Mouse (Mus musculus) midbrain, postnatal 0 days (tissue): ENCODE data around the gene Dzank1. TPM values are rescaled to one million over a fixed set of nuclear protein-coding genes. Genes with fewer than 3 reads are reported as not detected.
A peak's percentile ranks its signal among the peaks of the same experiment; 100 is the strongest.

Experiments
- ATAC-seq: fragments of 200-750 bp; cut with Nextera tagmentation; 2 replicates; pipeline ENCODE4 v1.8.0; 2017; ENCODE audit warnings: moderate number of reproducible peaks, mild to moderate bottlenecking, moderate TSS enrichment, moderate library complexity; ENCODE audit not compliant: low FRiP score
- DNase-seq: peaks from one replicate; pipeline ENCODE4 v3.0.0-alpha.2; 2015; ENCODE audit warnings: low spot score
- H3K27ac ChIP-seq: fragments of 300-500 bp; sonication (generic); 2 replicates; pipeline ENCODE4 v1.5.1; 2014; ENCODE audit warnings: low read depth, mild to moderate bottlenecking, low read length, mixed read lengths
- H3K27me3 ChIP-seq: fragments of 300-500 bp; sonication (generic); 2 replicates; pipeline ENCODE4 v1.6.1; 2014; ENCODE audit warnings: low read length, control low read depth, mixed read lengths; ENCODE audit not compliant: insufficient read depth
- H3K36me3 ChIP-seq: fragments of 300-500 bp; sonication (generic); 2 replicates; pipeline ENCODE4 v1.6.1; 2014; ENCODE audit warnings: low read length, control low read depth, mixed read lengths; ENCODE audit not compliant: insufficient read depth
- H3K4me1 ChIP-seq: fragments of 300-500 bp; sonication (generic); 2 replicates; pipeline ENCODE4 v1.6.1; 2014; ENCODE audit warnings: mild to moderate bottlenecking, control low read depth, antibody characterized with exemption, low read length, mixed read lengths; ENCODE audit not compliant: insufficient read depth
- H3K4me2 ChIP-seq: fragments of 300-500 bp; sonication (generic); 2 replicates; pipeline ENCODE4 v1.6.1; 2014; ENCODE audit warnings: low read depth, mild to moderate bottlenecking, low read length, mixed read lengths; ENCODE audit not compliant: poor library complexity, severe bottlenecking
- H3K4me3 ChIP-seq: fragments of 300-500 bp; sonication (generic); 2 replicates; pipeline ENCODE4 v1.5.1; 2014; ENCODE audit warnings: low read depth, mild to moderate bottlenecking, low read length, moderate library complexity
- H3K9ac ChIP-seq: fragments of 300-500 bp; sonication (generic); replicated peaks from 2 replicates; pipeline ENCODE4 v1.6.1; 2014; ENCODE audit warnings: mild to moderate bottlenecking, low read length, moderate library complexity, mixed read lengths; ENCODE audit not compliant: poor library complexity, severe bottlenecking
- H3K9me3 ChIP-seq: fragments of 300-500 bp; sonication (generic); 2 replicates; pipeline ENCODE4 v1.6.1; 2016; ENCODE audit warnings: low read length, control low read depth
- CTCF ChIP-seq: IDR thresholded peaks from 2 replicates; pipeline ENCODE4 v1.5.1; 2016; ENCODE audit warnings: antibody characterized with exemption, mild to moderate bottlenecking
- WGBS: fragments of 180-500 bp; shearing (Covaris S2); extraction: QIAGEN DNeasy Blood & Tissue Kit; methylation state at CpG from one replicate; pipeline ENCODE4 v1.1.7; 2014; 5-methylcytosine and 5-hydroxymethylcytosine counted together
- polyA plus RNA-seq: library from polyadenylated mRNA; unstranded; fragments of >200 nt; fragmentation: Nextera tagmentation; extraction: Ambion mirVana; gene quantifications from 2 replicates; pipeline ENCODE4 v1.2.1, GENCODE M21; 2015
- total RNA-seq: library from RNA; depleted of rRNA; stranded (reverse); fragments of >200 nt; gene quantifications from 2 replicates; pipeline ENCODE4 v1.2.3, GENCODE M21; 2014

Gene Dzank1
- total and polyA plus RNA-seq, 2 experiments from 2014 or later: 22.9 to 31.0 TPM

GRCm38 (mm10) chr2:144465876-144466575 is 61.2 kb downstream of the Dzank1 start:
- no peak for TF ChIP-seq CTCF
- DNase-seq (no peak), ATAC-seq (no peak)
- Histone ChIP-seq H3K9me3 (no peaks in the 10 kb centered on the region), H3K27me3 (no peaks in the 10 kb centered on the region), H3K4me2 (no peak overlapping the region), H3K27ac (no peak overlapping the region), H3K4me1 (no peaks in the 10 kb centered on the region), H3K4me3 (no peak overlapping the region), H3K36me3 (peaks cover 7% of the 10 kb centered on the region; the same call in 1 of the 2 replicates), H3K9ac (no peak overlapping the region)
- WGBS: 83% methylated on average over 14 of the region's 14 CpGs

- TF ChIP-seq CTCF: no peak
- Histone ChIP-seq H3K4me1 (no peaks in the 10 kb centered on the region), H3K36me3 (0 out of 2 replicates have a peak, but pooled peaks cover 6% of the 10 kb centered on the region), H3K9ac (no peak overlapping the region), H3K4me2 (no peak overlapping the region), H3K4me3 (no peak overlapping the region), H3K27me3 (no peaks in the 10 kb centered on the region), H3K27ac (no peak overlapping the region), H3K9me3 (no peaks in the 10 kb centered on the region)
- ATAC-seq: no peak
- 72% methylated on average over 9 of the region's 9 CpGs for WGBS
- DNase-seq: peak; percentile 10
Observed at GRCm38 (mm10) chr2:144464799-144465760, 62.1 kb downstream of the Dzank1 start.

GRCm38 (mm10) chr2:144464182-144464581 is 63.0 kb downstream of the Dzank1 start:
- H3K9me3 ChIP-seq: no peaks in the 10 kb centered on the region
- no peak overlapping the region for H3K4me2 ChIP-seq
- no peak overlapping the region for H3K4me3 ChIP-seq
- no peak overlapping the region for H3K27ac ChIP-seq
- H3K9ac ChIP-seq: no peak overlapping the region
- H3K4me1 ChIP-seq: no peaks in the 10 kb centered on the region
- H3K27me3 ChIP-seq: no peaks in the 10 kb centered on the region
- no peak for DNase-seq
- no peak for ATAC-seq
- 0 out of 2 replicates have a peak, but pooled peaks cover 6% of the 10 kb centered on the region for H3K36me3 ChIP-seq
- 69% methylated on average over 7 of the region's 7 CpGs for WGBS
- TF ChIP-seq CTCF: no peak

- 0 out of 2 replicates have a peak, but pooled peaks have one; percentile 11 for TF ChIP-seq CTCF
- no peaks in the 10 kb centered on the region for H3K9me3 ChIP-seq
- H3K4me2 ChIP-seq: peak overlapping the region; percentile 55
- peak overlapping the region; percentile 57 for H3K9ac ChIP-seq
- peaks cover 12% of the 10 kb centered on the region; the same call in 1 of the 2 replicates for H3K27me3 ChIP-seq
- ATAC-seq (peak; percentile 96), DNase-seq (peak; percentile 89)
- H3K36me3 ChIP-seq: no peaks in the 10 kb centered on the region
- WGBS: 7% methylated on average over 25 of the region's 25 CpGs
- H3K4me3 ChIP-seq: peak overlapping the region; percentile 50
- H3K27ac ChIP-seq: peak overlapping the region; percentile 48
- 0 out of 2 replicates have a peak, but pooled peaks cover 3% of the 10 kb centered on the region for H3K4me1 ChIP-seq
Observed at GRCm38 (mm10) chr2:144458975-144459754, 68.0 kb downstream of the Dzank1 start.

- Histone ChIP-seq H3K4me3 (peak overlapping the region; percentile 50), H3K27me3 (peaks cover 14% of the 10 kb centered on the region; the same call in 1 of the 2 replicates), H3K4me1 (0 out of 2 replicates have a peak, but pooled peaks cover 3% of the 10 kb centered on the region), H3K36me3 (no peaks in the 10 kb centered on the region), H3K9ac (no peak overlapping the region), H3K27ac (peak overlapping the region; percentile 48; the same call in 1 of the 2 replicates), H3K9me3 (no peaks in the 10 kb centered on the region), H3K4me2 (peak overlapping the region; percentile 55)
- peak; percentile 31; the same call in 1 of the 2 replicates for ATAC-seq
- DNase-seq: no peak
- 74% methylated on average over 6 of the region's 6 CpGs for WGBS
- TF ChIP-seq CTCF: no peak
Observed at GRCm38 (mm10) chr2:144458355-144458754, 68.9 kb downstream of the Dzank1 start.
